Mouse (Mus musculus) bone marrow, adult 2 months (tissue): Measurements from ENCODE around the gene Ankrd28.

Experiments used
- CTCF ChIP-seq: fragments of 200-500 bp; IDR thresholded peaks from 2 replicates; pipeline ENCODE4 v1.5.1; 2011; ENCODE audit warnings: low read length, control low read depth; ENCODE audit not compliant: control insufficient read depth, insufficient read depth
- POLR2A ChIP-seq: fragments of 200-500 bp; IDR thresholded peaks from 2 replicates; pipeline ENCODE4 v1.6.1; 2011; ENCODE audit warnings: low read depth, mild to moderate bottlenecking, control low read depth, low read length, borderline replicate concordance; ENCODE audit not compliant: control insufficient read depth

DNA sequence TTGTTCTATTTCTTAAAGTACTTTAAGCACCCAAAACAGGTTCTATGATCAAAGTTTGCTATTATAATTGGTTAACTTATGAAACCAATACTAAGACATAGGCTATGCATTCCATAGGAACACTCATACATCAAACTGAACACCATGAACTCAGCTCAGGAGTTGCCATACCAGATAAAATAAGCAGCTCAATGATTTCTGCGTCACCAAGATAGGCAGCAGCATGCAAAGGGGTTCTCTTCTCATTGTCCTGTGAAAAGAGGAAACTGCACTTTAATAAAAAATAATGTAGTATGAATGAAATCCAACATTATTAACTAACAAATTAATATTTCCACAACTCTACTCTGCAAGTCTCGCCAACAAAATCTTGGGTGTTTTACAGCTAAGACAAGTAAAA, 66.4 kb downstream of the Ankrd28 start:
- TF ChIP-seq CTCF (no peak), POLR2A (no peak)
